Mouse (Mus musculus) lung, postnatal 0 days (tissue): ENCODE results near the gene Slc38a2. TPM values are rescaled to one million over a fixed set of nuclear protein-coding genes. Genes with fewer than 3 reads are reported as not detected.
A peak's percentile ranks its signal among the peaks of the same experiment; 100 is the strongest.

Experiments
- ATAC-seq: fragments of 200-750 bp; cut with Nextera tagmentation; 2 replicates; pipeline ENCODE4 v1.8.0; 2017; ENCODE audit warnings: moderate library complexity
- DNase-seq: peaks from one replicate; pipeline ENCODE4 v3.0.0-alpha.2; 2016; ENCODE audit warnings: low spot score
- H3K27ac ChIP-seq: fragments of 300-500 bp; sonication (generic); 2 replicates; pipeline ENCODE4 v1.5.1; 2014; ENCODE audit warnings: antibody characterized with exemption, mild to moderate bottlenecking, low read length, mixed read lengths
- H3K27me3 ChIP-seq: fragments of 300-500 bp; sonication (generic); replicated peaks from 2 replicates; pipeline ENCODE4 v1.6.1; 2014; ENCODE audit warnings: low read length, mixed read lengths; ENCODE audit not compliant: insufficient read depth
- H3K36me3 ChIP-seq: fragments of 300-500 bp; sonication (generic); 2 replicates; pipeline ENCODE4 v1.6.1; 2014; ENCODE audit warnings: low read length, mixed read lengths; ENCODE audit not compliant: insufficient read depth
- H3K4me1 ChIP-seq: fragments of 300-500 bp; sonication (generic); 2 replicates; pipeline ENCODE4 v1.6.1; 2014; ENCODE audit warnings: antibody characterized with exemption, low read depth, low read length, mixed read lengths; ENCODE audit not compliant: insufficient read depth
- H3K4me2 ChIP-seq: fragments of 300-500 bp; sonication (generic); replicated peaks from 2 replicates; pipeline ENCODE4 v1.6.1; 2014; ENCODE audit warnings: low read depth, mild to moderate bottlenecking, low read length, moderate library complexity, mixed read lengths
- H3K4me3 ChIP-seq: fragments of 300-500 bp; sonication (generic); 2 replicates; pipeline ENCODE4 v1.5.1; 2014; ENCODE audit warnings: low read depth, low read length
- H3K9ac ChIP-seq: fragments of 300-500 bp; sonication (generic); replicated peaks from 2 replicates; pipeline ENCODE4 v1.6.1; 2014; ENCODE audit warnings: low read depth, mild to moderate bottlenecking
- H3K9me3 ChIP-seq: fragments of 300-500 bp; sonication (generic); 2 replicates; pipeline ENCODE4 v1.6.1; 2016; ENCODE audit warnings: low read length, mixed read lengths
- CTCF ChIP-seq: IDR thresholded peaks from 2 replicates; pipeline ENCODE4 v1.5.1; 2016; ENCODE audit warnings: antibody characterized with exemption, mild to moderate bottlenecking
- EP300 ChIP-seq: IDR thresholded peaks from 2 replicates; pipeline ENCODE4 v1.6.1; 2016; ENCODE audit warnings: antibody characterized with exemption, mild to moderate bottlenecking, control low read depth
- WGBS: fragments of 180-500 bp; shearing (Covaris S2); extraction: QIAGEN DNeasy Blood & Tissue Kit; methylation state at CpG from one replicate; pipeline ENCODE4 v1.1.7; 2014; 5-methylcytosine and 5-hydroxymethylcytosine counted together
- polyA plus RNA-seq: library from polyadenylated mRNA; unstranded; fragments of >200 nt; fragmentation: Nextera tagmentation; extraction: Ambion mirVana; gene quantifications from 2 replicates; pipeline ENCODE4 v1.2.1, GENCODE M21; 2015

Slc38a2 gene
- 66.6 and 75.3 TPM in 2 replicates for polyA plus RNA-seq

DNA sequence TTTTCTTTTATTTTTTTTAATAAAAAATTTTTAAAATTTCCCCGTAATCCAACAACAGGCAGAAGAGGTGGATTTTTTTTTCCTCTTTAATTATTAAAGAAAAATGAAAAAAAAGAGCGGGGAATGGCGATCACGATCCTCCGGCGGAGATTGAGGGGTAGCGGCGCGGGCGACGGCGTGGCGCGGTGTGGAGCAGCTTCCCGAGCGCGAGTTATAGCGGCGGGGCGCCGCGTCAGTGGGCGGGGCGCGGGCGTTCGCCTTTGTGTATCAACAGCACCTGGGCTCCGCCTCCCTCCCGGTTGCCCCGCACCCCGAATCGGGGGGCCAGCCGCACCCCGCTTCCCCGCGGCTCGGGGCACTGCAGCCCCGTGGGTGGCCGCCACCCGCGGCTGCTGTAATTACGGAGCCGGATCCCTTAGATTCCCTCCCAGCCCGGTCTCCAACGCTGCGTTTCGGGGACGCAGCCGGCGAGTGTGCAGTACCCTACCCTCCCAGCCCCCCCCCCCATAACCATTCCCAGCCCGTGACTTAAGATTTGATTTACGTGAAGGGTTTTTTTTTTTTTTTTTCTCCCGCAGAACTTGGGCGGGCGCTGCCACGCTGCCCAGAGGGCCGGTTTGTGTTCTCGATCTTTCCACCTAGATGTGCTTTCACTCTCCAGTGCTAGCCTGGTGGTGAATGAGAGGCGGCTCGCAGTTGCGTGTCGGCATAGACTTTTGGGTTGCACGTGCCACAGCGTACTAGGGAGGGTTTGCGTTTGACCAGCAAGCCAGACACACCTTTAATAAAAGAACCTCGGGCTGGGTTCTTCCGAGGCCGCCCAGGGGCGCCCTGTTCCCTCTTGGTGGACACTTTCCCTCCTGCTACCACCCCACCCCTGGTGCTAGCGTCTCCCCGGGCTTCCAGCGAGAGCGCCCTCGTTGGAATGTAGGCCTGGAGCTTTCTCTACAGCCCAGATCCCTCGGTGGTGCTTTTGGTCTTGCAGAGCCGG is at the start of gene Slc38a2:
TSS of gene Slc38a2 (minus strand) at position 210 of the 991 bp plus-strand sequence.
- H3K4me3 ChIP-seq = peak within 1 kb of the TSS; percentile 94
- peaks cover 12% of the 10 kb centered on the region; the same call in 1 of the 2 replicates for H3K4me1 ChIP-seq
- H3K36me3 ChIP-seq = peaks cover 10% of the 10 kb centered on the region; the same call in 1 of the 2 replicates
- under 1% methylated on average over 65 of the region's 76 CpGs for WGBS
- peak within 1 kb of the TSS; percentile 98 for H3K9ac ChIP-seq
- H3K27me3 ChIP-seq = no peaks in the 10 kb centered on the region
- H3K9me3 ChIP-seq = no peaks in the 10 kb centered on the region
- DNase-seq (peak; percentile 94), ATAC-seq (peak; percentile 83)
- peak within 1 kb of the TSS; percentile 98 for H3K27ac ChIP-seq
- H3K4me2 ChIP-seq = peak within 1 kb of the TSS; percentile 82
- TF ChIP-seq EP300 (0 out of 2 replicates have a peak, but pooled peaks have one; percentile 42), CTCF (peak; percentile 65)

DNA sequence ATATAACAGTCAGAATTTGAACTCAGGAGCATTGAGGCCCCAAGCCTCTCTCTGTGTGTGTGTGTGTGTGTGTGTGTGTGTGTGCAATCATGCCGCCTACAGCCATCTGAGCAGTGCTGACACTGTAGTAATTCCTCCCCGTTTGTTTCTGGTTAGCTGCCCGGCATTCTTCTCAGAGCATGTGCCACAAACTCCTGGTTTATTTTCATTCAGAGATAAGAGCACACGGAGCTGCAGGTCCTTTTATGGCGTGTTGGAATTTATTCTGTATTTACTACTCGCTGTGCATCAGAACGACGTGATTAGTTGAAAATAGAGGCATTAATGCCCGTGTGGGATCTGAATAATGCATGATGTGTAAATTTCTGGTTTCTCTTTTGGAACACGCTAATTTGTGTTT is 49.6 kb upstream of the Slc38a2 start:
- Histone ChIP-seq H3K9ac (no peak overlapping the region), H3K36me3 (no peaks in the 10 kb centered on the region), H3K4me3 (no peak overlapping the region), H3K4me2 (no peak overlapping the region), H3K27ac (no peak overlapping the region), H3K9me3 (no peaks in the 10 kb centered on the region), H3K4me1 (peaks cover 1% of the 10 kb centered on the region; the same call in 1 of the 2 replicates), H3K27me3 (no peaks in the 10 kb centered on the region)
- TF ChIP-seq EP300 (no peak), CTCF (no peak)
- WGBS = 48% methylated on average over 10 of the region's 10 CpGs
- ATAC-seq = no peak
- no peak for DNase-seq

DNA sequence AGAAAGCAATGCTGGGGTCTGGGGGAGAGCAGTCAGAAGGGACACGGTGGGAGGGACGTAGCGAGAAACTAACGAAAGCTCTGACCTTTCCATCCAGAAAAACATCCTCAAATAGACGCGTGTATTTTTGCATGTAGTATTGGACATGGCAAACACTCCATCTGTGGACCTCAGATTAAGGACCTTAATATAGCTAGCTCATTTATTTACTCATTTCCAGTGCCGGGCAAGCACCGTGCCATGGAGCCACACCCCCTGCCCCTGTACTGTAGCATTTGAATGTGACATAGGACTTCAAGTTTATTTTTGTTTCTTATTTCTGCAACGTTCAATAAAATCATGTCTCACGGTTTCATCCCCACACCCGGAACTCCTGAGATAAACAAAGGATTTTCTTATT is 48.0 kb upstream of the Slc38a2 start:
- H3K4me3 ChIP-seq = no peak overlapping the region
- WGBS = 55% methylated on average over 11 of the region's 11 CpGs
- H3K27me3 ChIP-seq = no peaks in the 10 kb centered on the region
- no peaks in the 10 kb centered on the region for H3K36me3 ChIP-seq
- no peak overlapping the region for H3K27ac ChIP-seq
- peak; percentile 34 for DNase-seq
- no peak for ATAC-seq
- H3K4me2 ChIP-seq = no peak overlapping the region
- TF ChIP-seq CTCF = no peak
- TF ChIP-seq EP300 = no peak
- no peaks in the 10 kb centered on the region for H3K9me3 ChIP-seq
- H3K9ac ChIP-seq = no peak overlapping the region
- peaks cover 17% of the 10 kb centered on the region for H3K4me1 ChIP-seq

DNA sequence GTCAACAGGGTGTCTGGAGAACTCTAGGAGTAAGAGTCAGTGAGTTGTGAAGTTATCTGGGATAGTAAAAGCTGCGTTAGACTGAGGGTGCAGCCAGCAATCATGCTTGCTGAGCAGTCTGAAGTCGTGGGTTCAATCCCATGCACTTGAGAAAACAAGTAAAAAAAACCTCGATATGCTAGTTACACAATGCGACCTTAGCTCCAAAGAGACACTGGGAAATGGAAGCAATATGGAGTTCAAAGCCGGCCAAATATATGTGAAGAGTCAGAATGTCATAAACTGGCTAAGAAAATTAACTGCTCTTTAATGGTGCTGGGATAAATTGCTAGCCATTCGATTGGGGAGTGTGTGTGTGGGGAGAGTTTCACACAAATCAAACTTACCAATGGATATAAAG is 47.5 kb upstream of the Slc38a2 start:
- no peak for DNase-seq
- peaks cover 19% of the 10 kb centered on the region for H3K4me1 ChIP-seq
- WGBS = 80% methylated on average over 6 of the region's 6 CpGs
- no peaks in the 10 kb centered on the region for H3K36me3 ChIP-seq
- TF ChIP-seq EP300 (no peak), CTCF (no peak)
- no peaks in the 10 kb centered on the region for H3K9me3 ChIP-seq
- no peak overlapping the region for H3K27ac ChIP-seq
- H3K27me3 ChIP-seq = no peaks in the 10 kb centered on the region
- no peak overlapping the region for H3K4me3 ChIP-seq
- no peak overlapping the region for H3K4me2 ChIP-seq
- H3K9ac ChIP-seq = no peak overlapping the region
- no peak for ATAC-seq

DNA sequence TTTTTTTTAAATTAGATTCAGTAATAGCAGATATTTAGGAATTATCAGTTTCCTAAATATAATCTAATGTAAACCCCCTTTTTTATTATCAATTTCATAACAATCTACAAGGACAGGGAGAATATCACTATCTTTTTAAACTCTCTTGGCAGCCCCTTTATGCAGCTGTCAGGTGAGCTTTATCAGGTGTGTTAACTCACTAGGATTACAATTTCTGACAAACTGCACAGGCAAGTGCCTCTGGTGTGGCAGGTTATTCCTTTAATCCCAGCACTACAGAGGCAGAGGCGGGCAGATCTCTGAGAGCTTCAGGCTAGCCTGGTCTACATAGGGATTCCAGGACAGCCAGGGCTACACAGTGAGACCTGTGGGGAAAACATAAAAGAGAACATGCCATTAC is 45.8 kb upstream of the Slc38a2 start:
- Histone ChIP-seq H3K4me2 (no peak overlapping the region), H3K9me3 (no peaks in the 10 kb centered on the region), H3K4me1 (peaks cover 19% of the 10 kb centered on the region), H3K27ac (no peak overlapping the region), H3K9ac (no peak overlapping the region), H3K36me3 (no peaks in the 10 kb centered on the region), H3K27me3 (no peaks in the 10 kb centered on the region), H3K4me3 (no peak overlapping the region)
- TF ChIP-seq EP300 (no peak), CTCF (no peak)
- no peak for DNase-seq
- ATAC-seq = no peak
- 100% methylated on average over 1 of the region's 1 CpGs for WGBS

DNA sequence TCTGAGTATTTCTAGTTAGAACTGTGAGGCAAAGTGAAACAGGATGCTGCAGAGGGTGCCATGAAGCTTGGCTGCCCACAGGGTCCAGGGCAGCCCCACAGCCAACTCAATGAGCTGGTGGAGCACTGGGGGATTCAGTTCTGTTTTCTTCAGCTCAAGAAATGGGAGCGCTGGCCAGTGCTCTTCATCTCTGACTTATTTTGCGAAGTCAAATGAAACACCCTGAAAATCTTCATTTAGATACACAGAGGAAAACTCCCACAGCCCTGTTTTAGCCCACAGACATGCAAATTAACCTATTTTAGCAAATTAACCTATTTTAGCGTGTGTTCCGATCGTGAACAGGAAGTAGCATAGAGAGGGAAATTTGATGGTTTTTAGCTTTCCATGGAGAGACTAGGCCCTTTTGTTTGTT is 45.4 kb upstream of the Slc38a2 start:
- Histone ChIP-seq H3K9ac (no peak overlapping the region), H3K4me1 (peaks cover 19% of the 10 kb centered on the region), H3K4me2 (no peak overlapping the region), H3K9me3 (no peaks in the 10 kb centered on the region), H3K36me3 (no peaks in the 10 kb centered on the region), H3K27ac (no peak overlapping the region), H3K27me3 (no peaks in the 10 kb centered on the region), H3K4me3 (no peak overlapping the region)
- 96% methylated on average over 5 of the region's 5 CpGs for WGBS
- no peak for TF ChIP-seq CTCF
- TF ChIP-seq EP300 = no peak
- no peak for ATAC-seq
- no peak for DNase-seq
